Comparison of ENCODE assay signal across 10 mouse cellular contexts in the genomic region with DNA sequence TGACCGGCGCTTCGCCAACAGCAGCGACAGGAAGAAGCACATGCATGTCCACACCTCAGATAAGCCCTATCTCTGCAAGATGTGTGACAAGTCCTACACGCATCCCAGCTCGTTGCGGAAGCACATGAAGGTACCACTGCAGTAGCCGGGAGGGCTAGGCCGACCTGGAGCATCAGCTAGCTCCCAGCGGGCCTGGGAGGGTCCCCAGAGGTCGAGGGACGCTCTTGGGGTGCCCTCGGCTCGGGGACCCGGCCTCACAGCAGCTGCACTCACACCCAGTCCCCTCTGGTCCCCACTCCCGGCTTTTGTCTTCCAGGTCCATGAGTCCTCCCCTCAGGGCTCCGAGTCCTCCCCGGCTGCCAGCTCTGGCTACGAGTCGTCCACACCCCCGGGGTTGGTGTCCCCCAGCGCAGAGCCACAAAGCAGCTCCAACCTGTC. TPM values are rescaled to one million over a fixed set of nuclear protein-coding genes. Genes with fewer than 3 reads are reported as not detected.
A peak's percentile ranks its signal among the peaks of the same experiment; 100 is the strongest.
DNase-seq lines count a peak whose midpoint lies in the region; ATAC-seq and TF ChIP-seq lines count a peak whose summit lies in the region.
"Had no signal": no experiment of that assay in that cellular context is flagged by ENCODE, and none has a peak within 500 bp of the region (broad histone marks: within the 10 kb centered on the region; RNA-seq: fewer than 3 reads in every experiment).

No protein-coding gene starts in this region.

- WGBS in forebrain, embryonic 10.5 days: under 1% methylated on average over 22 of the region's 22 CpGs
- 5% methylated on average over 22 of the region's 22 CpGs for WGBS in limb, embryonic 15.5 days

- no peak overlapping the region for H3K9ac ChIP-seq in limb, embryonic 15.5 days
- H3K9ac ChIP-seq: liver, embryonic 12.5 days had no signal

- H3K4me1 ChIP-seq in E14TG2a.4 (replicated peaks; ENCODE audit: low read depth, low read length): peaks cover 68% of the 10 kb centered on the region
- peaks cover 81% of the 10 kb centered on the region for H3K4me1 ChIP-seq in forebrain, embryonic 10.5 days
- peaks cover 37% of the 10 kb centered on the region for H3K4me1 ChIP-seq in limb, embryonic 15.5 days

- H3K27me3 ChIP-seq in E14TG2a.4 (ENCODE audit: insufficient read depth, low read length): peaks cover 62% of the 10 kb centered on the region
- peaks cover 86% of the 10 kb centered on the region for H3K27me3 ChIP-seq in forebrain, embryonic 10.5 days (ENCODE audit: poor library complexity, severe bottlenecking)
- H3K27me3 ChIP-seq in limb, embryonic 15.5 days: peaks cover 87% of the 10 kb centered on the region

- H3K4me3 ChIP-seq in E14TG2a.4 (replicated peaks; ENCODE audit: low read length): peak overlapping the region; percentile 91
- peak overlapping the region; percentile 86 for H3K4me3 ChIP-seq in forebrain, embryonic 10.5 days
- H3K4me3 ChIP-seq in limb, embryonic 15.5 days: peak overlapping the region; percentile 51
- H3K4me3 ChIP-seq: heart, adult 2 months; liver, embryonic 12.5 days had no signal

- TF ChIP-seq CTCF in E14TG2a.4 (conservative IDR thresholded peaks at IDR 0.05; ENCODE audit: low read length): no peak

- no peaks in the 10 kb centered on the region for H3K9me3 ChIP-seq in E14TG2a.4 (ENCODE audit: low read length)
- H3K9me3 ChIP-seq in forebrain, embryonic 10.5 days: no peaks in the 10 kb centered on the region
- no peaks in the 10 kb centered on the region for H3K9me3 ChIP-seq in limb, embryonic 15.5 days
- H3K9me3 ChIP-seq: liver, embryonic 12.5 days had no signal

- peaks cover 37% of the 10 kb centered on the region for H3K36me3 ChIP-seq in E14TG2a.4 (ENCODE audit: insufficient read depth, low read length)
- peaks cover 38% of the 10 kb centered on the region for H3K36me3 ChIP-seq in forebrain, embryonic 10.5 days (replicated peaks)
- H3K36me3 ChIP-seq in limb, embryonic 15.5 days: no peaks in the 10 kb centered on the region
- H3K36me3 ChIP-seq: liver, embryonic 12.5 days had no signal

- no peak for ATAC-seq in limb, embryonic 15.5 days (ENCODE audit: insufficient number of reproducible peaks, low FRiP score, low TSS enrichment, low read depth)
- ATAC-seq: liver, embryonic 12.5 days had no signal

- peak overlapping the region; percentile 99 for H3K27ac ChIP-seq in forebrain, embryonic 10.5 days
- no peak overlapping the region for H3K27ac ChIP-seq in limb, embryonic 15.5 days
- H3K27ac ChIP-seq: heart, adult 2 months; liver, embryonic 12.5 days had no signal

- DNase-seq in Muller cell, postnatal 12 days (ENCODE audit: inconsistent ontology term): peak; percentile 69
- peak; percentile 68 for DNase-seq in forebrain, embryonic 10.5 days (ENCODE audit: extremely low spot score, low spot score)
- no peak for DNase-seq in thymus, postnatal 14 days
- no peak for DNase-seq in right cerebral cortex, adult 18-20 months
- DNase-seq in ovary, postnatal 10 days (ENCODE audit: low spot score): no peak
- DNase-seq in natural killer cell, adult 2 months (ENCODE audit: low spot score in 2 of 2): no peak

- H3K4me2 ChIP-seq in limb, embryonic 15.5 days: peak overlapping the region; percentile 38
- H3K4me2 ChIP-seq: liver, embryonic 12.5 days had no signal

RNA-seq across cellular contexts. Expression of a gene that starts 3.4 kb away (rescaled TPM):
- polyA plus RNA-seq in forebrain, embryonic 10.5 days (2016; fragmentation: Nextera tagmentation; extraction: Ambion mirVana): 7.0 and 7.3 TPM in 2 replicates
- polyA plus RNA-seq in limb, embryonic 15.5 days (2015; fragmentation: Nextera tagmentation; extraction: Ambion mirVana): 0.45 and 0.60 TPM in 2 replicates
- polyA plus RNA-seq: liver, embryonic 12.5 days had no signal

RNA-seq across cellular contexts. Expression of a gene that starts 11.8 kb away (rescaled TPM):
- polyA plus RNA-seq in forebrain, embryonic 10.5 days (2016; fragmentation: Nextera tagmentation; extraction: Ambion mirVana): 0.27 TPM in 1 of 2 replicates, not detected in the other
- polyA plus RNA-seq in limb, embryonic 15.5 days (2015; fragmentation: Nextera tagmentation; extraction: Ambion mirVana): not detected in 2 replicates
- polyA plus RNA-seq: heart, adult 2 months; liver, embryonic 12.5 days had no signal

RNA-seq across cellular contexts. Expression of a gene that starts 13.1 kb away (rescaled TPM):
- polyA plus RNA-seq in forebrain, embryonic 10.5 days (2016; fragmentation: Nextera tagmentation; extraction: Ambion mirVana): 20.7 and 21.5 TPM in 2 replicates
- polyA plus RNA-seq in limb, embryonic 15.5 days (2015; fragmentation: Nextera tagmentation; extraction: Ambion mirVana): 0.46 and 0.52 TPM in 2 replicates
- polyA plus RNA-seq: heart, adult 2 months; liver, embryonic 12.5 days had no signal

RNA-seq across cellular contexts. Expression of a gene that starts 27.7 kb away (rescaled TPM):
- 1.0 and 1.9 TPM in 2 replicates for polyA plus RNA-seq in forebrain, embryonic 10.5 days (2016; fragmentation: Nextera tagmentation; extraction: Ambion mirVana)
- 0.14 TPM in 2 replicates for polyA plus RNA-seq in limb, embryonic 15.5 days (2015; fragmentation: Nextera tagmentation; extraction: Ambion mirVana)
- polyA plus RNA-seq: heart, adult 2 months; liver, embryonic 12.5 days had no signal

RNA-seq across cellular contexts. Expression of a gene that starts 55.5 kb away (rescaled TPM):
- 38.9 and 39.0 TPM in 2 replicates for polyA plus RNA-seq in forebrain, embryonic 10.5 days (2016; fragmentation: Nextera tagmentation; extraction: Ambion mirVana)
- 13.3 and 14.8 TPM in 2 replicates for polyA plus RNA-seq in limb, embryonic 15.5 days (2015; fragmentation: Nextera tagmentation; extraction: Ambion mirVana)

Comparison
In these comparisons a context has a peak if more than half of its experiments do, and no peak if none do; other contexts are left out.
1. DNase-seq: peak in Muller cell, postnatal 12 days (single experiment) and forebrain, embryonic 10.5 days (single experiment); none in thymus, postnatal 14 days (single experiment), right cerebral cortex, adult 18-20 months (single experiment), ovary, postnatal 10 days (single experiment) and natural killer cell, adult 2 months (0 of 2).
2. RNA of a gene that starts 13.1 kb away (polyA plus RNA-seq): 20.7 to 21.5 TPM in forebrain, embryonic 10.5 days; 0.46 to 0.52 TPM in limb, embryonic 15.5 days; every median in the first group is over 10 times any median in the second.
3. Peak in every context shown above with its lines, with median percentiles within 50 percentile points of each other: H3K4me3 ChIP-seq.